Mouse (Mus musculus) megakaryocyte, embryonic 14.5 days (primary cell): ENCODE results near the gene Adam15.

Experiments used
- FLI1 ChIP-seq: IDR thresholded peaks from 2 replicates; pipeline ENCODE4 v1.6.1; 2012; ENCODE audit warnings: low read length, inconsistent platforms, mixed read lengths
- GATA1 ChIP-seq: IDR thresholded peaks from 3 replicates; pipeline ENCODE4 v1.6.1; 2012; ENCODE audit warnings: mixed read lengths, low read length, inconsistent platforms, borderline replicate concordance

GRCm38 (mm10) chr3:89388901-89389740, 39.3 kb upstream of the Adam15 start:
- no peak for TF ChIP-seq GATA1
- TF ChIP-seq FLI1: no peak
